Mouse (Mus musculus): ENCODE results near the gene Emb.

- TF ChIP-seq CTCF (conservative IDR thresholded peaks at IDR 0.05; ENCODE audit: low read length), result no peak
- no peak for TF ChIP-seq NANOG (IDR thresholded peaks at IDR 0.05; ENCODE audit: borderline replicate concordance, low read length)
- no peak for TF ChIP-seq POU5F1 (IDR thresholded peaks at IDR 0.05; ENCODE audit: borderline replicate concordance, low read length)
These were observed 79.1 kb downstream of the Emb start for GRCm38 (mm10) chr13:117287400-117287799.

Data from E14TG2a.4 (cell line).